Mouse (Mus musculus) forebrain, postnatal 0 days (tissue): Measurements from ENCODE around the gene Arhgef1. TPM values are rescaled to one million over a fixed set of nuclear protein-coding genes. Genes with fewer than 3 reads are reported as not detected.

ENCODE experiments used
- ATAC-seq: fragments of 200-750 bp; cut with Nextera tagmentation; 2 replicates; pipeline ENCODE4 v1.8.0; 2017; ENCODE audit warnings: mild to moderate bottlenecking, moderate library complexity
- DNase-seq: peaks from one replicate; pipeline ENCODE4 v3.0.0-alpha.2; 2015
- H3K27ac ChIP-seq: fragments of 300-500 bp; sonication (generic); 2 replicates; pipeline ENCODE4 v1.5.1; 2014; ENCODE audit warnings: low read depth, mild to moderate bottlenecking, antibody characterized with exemption, low read length, moderate library complexity, mixed read lengths
- H3K27me3 ChIP-seq: fragments of 300-500 bp; sonication (generic); 2 replicates; pipeline ENCODE4 v1.6.1; 2014; ENCODE audit warnings: mild to moderate bottlenecking, low read length, mixed read lengths; ENCODE audit not compliant: insufficient read depth
- H3K36me3 ChIP-seq: fragments of 300-500 bp; sonication (generic); 2 replicates; pipeline ENCODE4 v1.6.1; 2014; ENCODE audit warnings: mild to moderate bottlenecking, moderate library complexity; ENCODE audit not compliant: insufficient read depth
- H3K4me1 ChIP-seq: fragments of 300-500 bp; sonication (generic); 2 replicates; pipeline ENCODE4 v1.6.1; 2014; ENCODE audit warnings: antibody characterized with exemption; ENCODE audit not compliant: insufficient read depth
- H3K4me2 ChIP-seq: fragments of 300-500 bp; sonication (generic); 2 replicates; pipeline ENCODE4 v1.6.1; 2014; ENCODE audit warnings: low read depth, mild to moderate bottlenecking, moderate library complexity
- H3K4me3 ChIP-seq: fragments of 300-500 bp; sonication (generic); 2 replicates; pipeline ENCODE4 v1.5.1; 2014; ENCODE audit warnings: low read depth, low read length, mixed read lengths
- H3K9ac ChIP-seq: fragments of 300-500 bp; sonication (generic); 2 replicates; pipeline ENCODE4 v1.6.1; 2014; ENCODE audit warnings: mild to moderate bottlenecking
- H3K9me3 ChIP-seq: fragments of 300-500 bp; sonication (generic); 2 replicates; pipeline ENCODE4 v1.6.1; 2016; ENCODE audit warnings: low read length
- CTCF ChIP-seq: sonication (generic); IDR thresholded peaks from 2 replicates; pipeline ENCODE4 v1.5.1; 2016; ENCODE audit warnings: antibody characterized with exemption, control low read depth, low read depth
- WGBS: fragments of 180-500 bp; shearing (Covaris S2); extraction: QIAGEN DNeasy Blood & Tissue Kit; methylation state at CpG from one replicate; pipeline ENCODE4 v1.1.7; 2014; 5-methylcytosine and 5-hydroxymethylcytosine counted together
- polyA plus RNA-seq: library from polyadenylated mRNA; unstranded; fragments of >200 nt; fragmentation: Nextera tagmentation; extraction: Ambion mirVana; gene quantifications from 2 replicates; pipeline ENCODE4 v1.2.1, GENCODE M21; 2015
- total RNA-seq: library from RNA; depleted of rRNA; stranded (reverse); fragments of >200 nt; gene quantifications from 2 replicates; pipeline ENCODE4 v1.2.3, GENCODE M21; 2014; rRNA removed

Arhgef1 gene
- total RNA-seq (24.5 and 30.3 TPM in 2 replicates), polyA plus RNA-seq (16.7 and 26.8 TPM in 2 replicates)

GRCm38 (mm10) chr7:24902630-24903443, at the start of gene Arhgef1:
Arhgef1 (plus strand) TSS chr7:24902912.
- Histone ChIP-seq H3K4me2 (peak within 1 kb of the TSS; percentile 75), H3K4me1 (0 out of 2 replicates have a peak, but pooled peaks cover 12% of the 10 kb centered on the region), H3K4me3 (peak within 1 kb of the TSS; percentile 47), H3K27ac (peak within 1 kb of the TSS; percentile 58), H3K27me3 (no peaks in the 10 kb centered on the region), H3K9ac (peak within 1 kb of the TSS; percentile 68), H3K36me3 (0 out of 2 replicates have a peak, but pooled peaks cover 4% of the 10 kb centered on the region), H3K9me3 (no peaks in the 10 kb centered on the region)
- TF ChIP-seq CTCF = no peak
- ATAC-seq (no peak), DNase-seq (peak; percentile 33)
- WGBS = 8% methylated on average over 43 of the region's 68 CpGs

GRCm38 (mm10) chr7:24853233-24853563, 49.5 kb upstream of the Arhgef1 start:
- Histone ChIP-seq H3K4me2 (no peak overlapping the region), H3K4me1 (no peaks in the 10 kb centered on the region), H3K27me3 (no peaks in the 10 kb centered on the region), H3K36me3 (no peaks in the 10 kb centered on the region), H3K27ac (no peak overlapping the region), H3K9me3 (no peaks in the 10 kb centered on the region), H3K9ac (no peak overlapping the region), H3K4me3 (no peak overlapping the region)
- ATAC-seq = no peak
- DNase-seq = no peak
- TF ChIP-seq CTCF = no peak

GRCm38 (mm10) chr7:24853695-24854094, 49.0 kb upstream of the Arhgef1 start:
- ATAC-seq (no peak), DNase-seq (no peak)
- Histone ChIP-seq H3K36me3 (no peaks in the 10 kb centered on the region), H3K9ac (no peak overlapping the region), H3K27me3 (no peaks in the 10 kb centered on the region), H3K9me3 (no peaks in the 10 kb centered on the region), H3K4me1 (no peaks in the 10 kb centered on the region), H3K4me2 (no peak overlapping the region), H3K4me3 (no peak overlapping the region), H3K27ac (no peak overlapping the region)
- no peak for TF ChIP-seq CTCF
- 48% methylated on average over 7 of the region's 7 CpGs for WGBS

- H3K9ac ChIP-seq = no peak overlapping the region
- ATAC-seq (no peak), DNase-seq (no peak)
- H3K27me3 ChIP-seq = no peaks in the 10 kb centered on the region
- no peaks in the 10 kb centered on the region for H3K4me1 ChIP-seq
- H3K27ac ChIP-seq = no peak overlapping the region
- H3K4me3 ChIP-seq = no peak overlapping the region
- H3K9me3 ChIP-seq = no peaks in the 10 kb centered on the region
- 27% methylated on average over 6 of the region's 6 CpGs for WGBS
- no peak for TF ChIP-seq CTCF
- no peak overlapping the region for H3K4me2 ChIP-seq
- no peaks in the 10 kb centered on the region for H3K36me3 ChIP-seq
Observed at GRCm38 (mm10) chr7:24856460-24857120, 46.1 kb upstream of the Arhgef1 start.

GRCm38 (mm10) chr7:24859234-24859633, 43.5 kb upstream of the Arhgef1 start:
- WGBS = 78% methylated on average over 5 of the region's 5 CpGs
- Histone ChIP-seq H3K9me3 (no peaks in the 10 kb centered on the region), H3K9ac (no peak overlapping the region), H3K4me2 (no peak overlapping the region), H3K4me3 (no peak overlapping the region), H3K27ac (no peak overlapping the region), H3K36me3 (no peaks in the 10 kb centered on the region), H3K4me1 (no peaks in the 10 kb centered on the region), H3K27me3 (no peaks in the 10 kb centered on the region)
- DNase-seq (no peak), ATAC-seq (no peak)
- TF ChIP-seq CTCF = no peak

- ATAC-seq = no peak
- H3K27me3 ChIP-seq = no peaks in the 10 kb centered on the region
- no peaks in the 10 kb centered on the region for H3K9me3 ChIP-seq
- no peak within 1 kb of the TSS for H3K27ac ChIP-seq
- no peak within 1 kb of the TSS for H3K9ac ChIP-seq
- H3K4me3 ChIP-seq = no peak within 1 kb of the TSS
- WGBS = 85% methylated on average over 7 of the region's 7 CpGs
- no peak for DNase-seq
- no peaks in the 10 kb centered on the region for H3K36me3 ChIP-seq
- no peak within 1 kb of the TSS for H3K4me2 ChIP-seq
- TF ChIP-seq CTCF = no peak
- H3K4me1 ChIP-seq = no peaks in the 10 kb centered on the region
Observed at GRCm38 (mm10) chr7:24861913-24862312, 40.8 kb upstream of the Arhgef1 start, which contains the start of gene Gm9844. Gm9844 (plus strand) TSS chr7:24862213.

GRCm38 (mm10) chr7:24862853-24863252, 39.9 kb upstream of the Arhgef1 start:
- no peak overlapping the region for H3K4me2 ChIP-seq
- no peaks in the 10 kb centered on the region for H3K36me3 ChIP-seq
- H3K27ac ChIP-seq = no peak overlapping the region
- no peaks in the 10 kb centered on the region for H3K9me3 ChIP-seq
- no peak for TF ChIP-seq CTCF
- H3K9ac ChIP-seq = no peak overlapping the region
- H3K27me3 ChIP-seq = no peaks in the 10 kb centered on the region
- DNase-seq (no peak), ATAC-seq (no peak)
- WGBS = 91% methylated on average over 4 of the region's 4 CpGs
- H3K4me1 ChIP-seq = no peaks in the 10 kb centered on the region
- no peak overlapping the region for H3K4me3 ChIP-seq
